Mouse (Mus musculus) ES-E14 (cell line): ENCODE results near the gene Baz1a. TPM values are rescaled to one million over a fixed set of nuclear protein-coding genes. Genes with fewer than 3 reads are reported as not detected.

Source experiments
- DNase-seq: peaks from one replicate; pipeline ENCODE4 v3.0.0-alpha.2; 2013; ENCODE audit warnings: low read depth, low spot score
- H3K27ac ChIP-seq: 2 replicates; pipeline ENCODE4 v1.5.1; 2012; ENCODE audit warnings: low read depth, mild to moderate bottlenecking, low read length, moderate library complexity, mixed read lengths; ENCODE audit not compliant: poor library complexity, insufficient read depth, severe bottlenecking
- H3K36me3 ChIP-seq: 2 replicates; pipeline ENCODE4 v1.6.1; 2012; ENCODE audit warnings: mild to moderate bottlenecking, low read length, moderate library complexity, mixed read lengths; ENCODE audit not compliant: control insufficient read depth, poor library complexity, insufficient read depth, severe bottlenecking
- H3K4me1 ChIP-seq, 2 experiments: fragments of 150-350 bp in 1 of 2; sonication (generic) in 1 of 2; 2 replicates each; pipeline ENCODE4 v1.6.1; 2012; ENCODE audit warnings: low read length in 2 of 2, mild to moderate bottlenecking in 1 of 2, mixed read lengths in 1 of 2; ENCODE audit not compliant: control insufficient read depth in 2 of 2, insufficient read depth in 2 of 2, poor library complexity in 1 of 2
- H3K4me3 ChIP-seq, 2 experiments: fragments of 150-350 bp in 1 of 2; sonication (generic) in 1 of 2; 2 replicates each; pipeline ENCODE4 v1.5.1; 2012; ENCODE audit warnings: low read length in 2 of 2, low read depth in 1 of 2, mild to moderate bottlenecking in 1 of 2, mixed read lengths in 1 of 2; ENCODE audit not compliant: insufficient read depth in 1 of 2, poor library complexity in 1 of 2, severe bottlenecking in 1 of 2
- H3K9ac ChIP-seq: 2 replicates; pipeline ENCODE4 v1.6.1; 2012; ENCODE audit warnings: low read depth, mild to moderate bottlenecking, low read length, mixed read lengths; ENCODE audit not compliant: poor library complexity, insufficient read depth, severe bottlenecking
- H3K9me3 ChIP-seq: fragments of 150-350 bp; sonication (generic); 2 replicates; pipeline ENCODE4 v1.6.1; 2012; ENCODE audit warnings: low read depth, mild to moderate bottlenecking, low read length; ENCODE audit not compliant: control insufficient read depth, insufficient read depth
- CHD2 ChIP-seq: IDR thresholded peaks from 2 replicates; pipeline ENCODE4 v1.6.1; 2014; ENCODE audit warnings: mild to moderate bottlenecking, low read depth, low read length, inconsistent platforms
- HCFC1 ChIP-seq: IDR thresholded peaks from 2 replicates; pipeline ENCODE4 v1.6.1; 2012; ENCODE audit warnings: low read length, inconsistent platforms, borderline replicate concordance; ENCODE audit not compliant: insufficient read depth
- MAFK ChIP-seq: IDR thresholded peaks from 2 replicates; pipeline ENCODE4 v1.6.1; 2014; ENCODE audit warnings: mild to moderate bottlenecking, low read depth, low read length, inconsistent platforms; ENCODE audit not compliant: insufficient read depth
- ZC3H11A ChIP-seq: IDR thresholded peaks from 2 replicates; pipeline ENCODE4 v1.6.1; 2012; ENCODE audit warnings: low read depth, mild to moderate bottlenecking, inconsistent platforms, low read length, borderline replicate concordance
- ZNF384 ChIP-seq: IDR thresholded peaks from 2 replicates; pipeline ENCODE4 v1.6.1; 2012; ENCODE audit warnings: low read depth, low read length, inconsistent platforms
- in situ Hi-C, 2 experiments: fragments of 600-800 bp; cut with MboI; formaldehyde crosslinking; loops; one replicate each; pipeline ENCODE4 v1.15.1; 2025; ENCODE audit warnings: low sequenced_read_pairs in 2 of 2, inconsistent platforms in 1 of 2; ENCODE audit not compliant: unreplicated experiment in 2 of 2
- total RNA-seq: library from RNA; depleted of rRNA; stranded (reverse); fragments of 300-350 nt; gene quantifications from 2 replicates; pipeline ENCODE4 v1.2.3, GENCODE M21; 2012

Baz1a gene
- total RNA-seq, 1 experiment: 22.9 TPM

DNA sequence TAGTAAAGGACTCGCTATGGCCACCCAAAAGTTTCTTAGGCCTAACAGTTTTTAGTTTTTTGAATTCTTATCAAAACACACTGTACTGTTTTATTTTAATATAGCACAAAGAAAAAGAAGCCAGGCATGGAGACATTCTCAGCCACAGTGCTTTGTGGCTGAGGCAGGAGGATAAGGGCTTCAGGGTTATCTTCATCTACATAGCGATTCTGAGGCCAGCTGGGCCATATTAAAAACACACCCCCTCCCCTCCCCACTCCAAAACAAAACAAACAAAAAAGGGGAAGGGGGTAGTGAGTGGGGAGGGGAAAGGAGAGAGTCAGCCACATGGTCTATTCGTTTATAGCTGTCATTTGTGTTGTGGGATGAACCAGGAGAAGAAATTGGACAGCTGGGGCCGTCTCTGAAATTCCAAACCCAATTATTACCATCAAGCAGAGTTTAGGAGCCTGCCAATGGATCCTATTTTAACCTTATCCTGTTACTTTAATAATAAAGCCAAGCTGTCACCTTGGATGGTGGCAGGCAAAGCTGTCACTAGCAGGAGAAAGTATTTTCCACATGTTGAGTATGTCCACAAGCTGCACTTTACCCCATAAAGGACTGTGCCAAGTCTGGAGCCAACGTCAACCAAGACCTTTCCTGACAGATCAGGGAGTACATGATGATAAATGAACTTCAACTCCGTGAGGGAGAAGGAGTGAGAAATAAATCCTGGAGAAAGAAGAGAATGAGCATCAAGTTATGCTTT, 44.9 kb upstream of the Baz1a start:
- peaks cover 5% of the 10 kb centered on the region for H3K36me3 ChIP-seq
- no peak overlapping the region for H3K9ac ChIP-seq
- in situ Hi-C loops: no loop called here
- H3K27ac ChIP-seq: no peak overlapping the region
- H3K4me1 ChIP-seq: no peaks in the 10 kb centered on the region
- no peak for DNase-seq
- no peak overlapping the region for H3K4me3 ChIP-seq
- H3K9me3 ChIP-seq: no peaks in the 10 kb centered on the region
- TF ChIP-seq ZNF384: no peak
- no peak for TF ChIP-seq MAFK
- TF ChIP-seq CHD2: no peak
- TF ChIP-seq ZC3H11A: no peak
- no peak for TF ChIP-seq HCFC1

DNA sequence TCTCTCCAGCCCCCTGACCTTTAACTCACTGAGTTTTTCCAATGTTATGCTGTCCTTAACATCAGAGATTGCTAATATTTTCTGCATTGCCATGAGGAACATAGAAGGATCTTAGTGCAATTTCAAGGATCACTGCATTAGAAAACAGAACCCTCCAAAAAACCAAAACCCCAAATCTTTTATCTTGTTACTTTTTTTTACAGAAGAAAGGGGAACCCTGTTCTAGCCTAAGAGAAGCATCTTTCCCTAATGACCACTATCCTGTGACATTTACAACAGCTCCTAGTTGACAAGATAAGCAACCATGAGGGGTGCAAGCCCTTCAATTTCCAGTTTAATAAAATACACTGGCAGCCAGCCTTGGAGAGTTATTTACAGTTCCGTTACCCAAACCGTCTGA, 42.6 kb upstream of the Baz1a start:
- TF ChIP-seq MAFK (no peak), ZC3H11A (no peak), HCFC1 (no peak), CHD2 (no peak), ZNF384 (no peak)
- no peaks in the 10 kb centered on the region for H3K4me1 ChIP-seq
- peaks cover 5% of the 10 kb centered on the region for H3K36me3 ChIP-seq
- H3K9me3 ChIP-seq: no peaks in the 10 kb centered on the region
- H3K4me3 ChIP-seq: no peak overlapping the region
- H3K27ac ChIP-seq: no peak overlapping the region
- no peak for DNase-seq
- in situ Hi-C loops: no loop called here
- H3K9ac ChIP-seq: no peak overlapping the region

DNA sequence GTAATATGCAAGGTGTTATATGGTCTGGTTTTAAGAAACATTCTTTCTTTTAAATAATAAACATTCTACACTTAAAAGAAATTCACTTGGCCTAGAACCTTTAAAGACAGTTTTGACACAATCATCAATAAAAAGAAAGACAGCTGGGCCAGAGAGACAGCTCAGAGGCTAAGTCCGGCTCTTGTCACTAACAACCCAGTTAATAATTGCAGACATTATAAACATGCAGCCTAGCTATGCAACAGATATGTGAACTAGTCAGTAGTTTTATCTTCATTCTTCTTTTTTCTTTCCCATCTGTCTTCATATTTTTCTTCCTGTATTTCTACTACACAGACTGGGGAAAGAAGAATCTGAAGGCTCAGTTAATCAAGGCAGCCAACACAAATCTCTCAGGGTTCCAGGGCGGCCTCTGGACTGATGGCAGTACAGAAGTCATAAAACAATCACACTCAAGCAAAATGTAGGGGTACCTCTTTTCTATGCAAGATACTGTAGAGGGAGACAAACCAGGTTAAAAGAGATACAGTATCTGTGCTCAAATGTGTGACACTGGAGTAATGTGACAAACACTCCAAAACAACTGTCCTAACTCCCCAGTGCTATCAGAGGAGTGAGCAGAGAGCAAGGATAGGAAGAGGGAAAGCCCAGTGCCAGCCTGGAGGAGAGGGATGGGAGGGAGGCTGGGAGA, 40.5 kb upstream of the Baz1a start:
- Histone ChIP-seq H3K9ac (no peak overlapping the region), H3K36me3 (peaks cover 5% of the 10 kb centered on the region), H3K4me3 (no peak overlapping the region), H3K4me1 (no peaks in the 10 kb centered on the region), H3K27ac (no peak overlapping the region), H3K9me3 (no peaks in the 10 kb centered on the region)
- TF ChIP-seq ZNF384 (no peak), ZC3H11A (no peak), MAFK (no peak), CHD2 (no peak), HCFC1 (no peak)
- in situ Hi-C loops: no loop called here
- DNase-seq: no peak

DNA sequence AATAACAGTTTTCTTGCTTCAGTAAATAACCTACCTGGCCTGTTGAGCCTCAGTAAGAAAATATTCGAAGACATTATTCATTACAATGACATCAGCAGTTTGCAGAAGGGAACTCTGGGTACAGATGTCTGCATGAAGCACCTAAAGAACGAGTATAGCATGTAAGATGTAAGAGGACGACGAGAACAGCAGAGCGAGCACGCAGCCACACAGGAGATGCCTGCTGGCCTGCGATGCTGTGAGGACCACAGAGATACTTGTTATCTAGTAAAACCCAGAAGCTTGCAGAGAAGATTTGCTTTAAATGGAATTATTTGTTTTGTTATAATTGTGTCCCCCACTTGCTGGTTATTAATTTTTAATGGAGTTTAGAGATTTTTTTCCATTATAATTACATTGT, 39.1 kb upstream of the Baz1a start:
- H3K4me3 ChIP-seq: no peak overlapping the region
- in situ Hi-C loops: no loop called here

More for the DNA sequence above, 39.1 kb upstream of the Baz1a start:
- peaks cover 2% of the 10 kb centered on the region; the same call in 1 of the 2 replicates for H3K36me3 ChIP-seq
- H3K4me1 ChIP-seq: no peaks in the 10 kb centered on the region
- no peak overlapping the region for H3K9ac ChIP-seq
- H3K27ac ChIP-seq: no peak overlapping the region
- H3K9me3 ChIP-seq: no peaks in the 10 kb centered on the region
- DNase-seq: no peak
- TF ChIP-seq MAFK (no peak), CHD2 (no peak), ZC3H11A (no peak), HCFC1 (no peak), ZNF384 (no peak)
